Mouse (Mus musculus): ENCODE data around the gene Cand2. TPM values are rescaled to one million over a fixed set of nuclear protein-coding genes. Genes with fewer than 3 reads are reported as not detected.

The Cand2 gene
- polyA plus RNA-seq, 1 experiment: 8.2 TPM

DNA sequence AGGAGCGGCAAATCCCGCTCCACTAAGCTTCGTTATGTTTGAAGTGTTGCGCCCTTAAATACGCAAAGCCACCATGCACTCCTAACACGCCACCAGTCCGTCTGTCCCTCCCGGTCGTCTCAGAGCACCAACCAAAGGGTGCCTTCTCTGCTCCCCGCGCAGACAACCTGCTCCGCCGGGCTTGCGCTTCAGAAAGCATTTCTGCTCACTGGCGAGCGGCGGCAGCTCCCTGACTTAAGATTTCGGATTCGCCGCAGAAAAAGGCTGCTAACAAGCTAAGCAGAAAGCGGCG lies 33.8 kb downstream of the Cand2 start:
- TF ChIP-seq MYOD1 (IDR thresholded peaks at IDR 0.05; ENCODE audit: control insufficient read depth, insufficient read length, low read depth) (no peak), USF1 (IDR thresholded peaks at IDR 0.05; ENCODE audit: low read depth) (no peak), MAX (IDR thresholded peaks at IDR 0.05) (no peak)
- peaks cover 43% of the 10 kb centered on the region for H3K79me2 ChIP-seq (ENCODE audit: control insufficient read depth, insufficient read depth)

DNA sequence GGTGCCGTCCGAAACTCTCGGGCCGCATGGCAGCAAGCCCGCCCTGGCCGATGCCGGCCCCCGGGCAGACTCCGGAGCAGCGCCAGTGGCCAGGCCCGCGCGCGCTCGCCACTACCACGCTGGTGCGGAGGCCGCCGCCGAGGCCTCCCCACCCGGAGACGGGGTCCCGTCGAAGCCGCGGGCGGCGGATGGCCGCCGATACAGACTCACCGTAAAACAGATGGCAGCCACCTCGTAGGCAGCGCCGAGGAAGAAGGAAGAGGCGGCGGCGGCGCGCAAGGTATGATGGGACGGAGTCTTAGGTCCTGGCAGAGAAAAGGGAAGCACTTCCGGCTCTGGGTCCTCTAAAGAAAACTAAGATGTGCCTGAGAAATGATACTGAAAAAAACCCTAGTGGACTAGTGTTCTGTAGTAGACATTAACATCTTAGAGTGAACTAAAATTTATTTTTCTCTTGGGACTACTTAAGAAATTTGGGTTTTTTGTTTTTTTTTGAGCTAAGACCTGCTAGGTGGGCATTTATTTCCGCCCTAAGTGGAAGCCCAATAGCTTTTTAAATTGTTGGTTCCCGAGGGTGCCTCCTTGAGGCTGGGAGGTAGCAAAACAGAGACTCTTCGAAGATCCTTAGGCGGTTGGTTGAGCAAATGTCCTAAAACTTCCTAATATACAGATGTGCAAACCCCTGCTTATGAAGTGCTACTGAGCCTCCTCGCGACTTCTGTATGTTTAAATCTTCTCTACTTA lies 34.3 kb downstream of the Cand2 start, which contains the start of gene Rpl32:
Gene Rpl32, minus strand, starts transcription at position 260 of the 744 bp plus-strand sequence.
- peak; percentile 46 for TF ChIP-seq MAX (IDR thresholded peaks at IDR 0.05)
- TF ChIP-seq USF1 (IDR thresholded peaks at IDR 0.05; ENCODE audit: low read depth): peak; percentile 3
- no peak for TF ChIP-seq CEBPB (IDR thresholded peaks at IDR 0.05; ENCODE audit: low read depth)
- Histone ChIP-seq H3K4me3 (ENCODE audit: insufficient read depth, poor library complexity, severe bottlenecking) (peak within 1 kb of the TSS; percentile 99), H3K27me3 (ENCODE audit: control insufficient read depth, insufficient read depth, insufficient read length) (no peaks in the 10 kb centered on the region), H3K79me2 (ENCODE audit: control insufficient read depth, insufficient read depth) (peaks cover 43% of the 10 kb centered on the region), H3K36me3 (ENCODE audit: control insufficient read depth, insufficient read depth) (peaks cover 37% of the 10 kb centered on the region), H3K79me3 (ENCODE audit: low read depth) (peaks cover 35% of the 10 kb centered on the region), H3ac (ENCODE audit: control insufficient read depth, insufficient read length, low read depth) (peak within 1 kb of the TSS; percentile 99)

More for the DNA sequence above, 33.8 kb downstream of the Cand2 start:
- H3K4me3 ChIP-seq (ENCODE audit: insufficient read depth, poor library complexity, severe bottlenecking): peak overlapping the region; percentile 99
- peak overlapping the region; percentile 99 for H3ac ChIP-seq (ENCODE audit: control insufficient read depth, insufficient read length, low read depth)
- peaks cover 35% of the 10 kb centered on the region for H3K79me3 ChIP-seq (ENCODE audit: low read depth)
- H3K36me3 ChIP-seq (ENCODE audit: control insufficient read depth, insufficient read depth): peaks cover 38% of the 10 kb centered on the region
- H3K27me3 ChIP-seq (ENCODE audit: control insufficient read depth, insufficient read depth, insufficient read length): no peaks in the 10 kb centered on the region

DNA sequence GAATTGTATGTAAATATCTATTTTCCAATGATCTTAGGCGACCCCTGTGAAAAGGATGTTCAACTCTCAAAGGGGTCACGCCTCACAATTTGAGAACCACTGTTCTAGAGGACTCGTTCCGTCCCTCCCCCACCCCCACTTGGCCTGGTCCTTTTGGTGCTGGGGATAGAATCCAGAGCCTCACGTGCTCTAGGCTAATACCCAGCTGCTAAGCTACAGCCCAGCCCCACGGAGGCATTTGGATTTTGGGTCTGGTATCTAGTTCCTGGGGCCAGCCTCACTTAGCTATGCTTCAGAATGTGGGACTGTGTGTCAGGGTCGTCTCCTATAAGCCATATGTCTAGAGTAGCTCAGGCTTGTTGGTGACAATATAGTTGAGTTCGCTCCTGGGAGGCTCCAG lies 37.3 kb downstream of the Cand2 start:
- H3K79me3 ChIP-seq (ENCODE audit: low read depth): peaks cover 18% of the 10 kb centered on the region
- peaks cover 6% of the 10 kb centered on the region for H3K27me3 ChIP-seq (ENCODE audit: control insufficient read depth, insufficient read depth, insufficient read length)
- peaks cover 12% of the 10 kb centered on the region for H3K36me3 ChIP-seq (ENCODE audit: control insufficient read depth, insufficient read depth)
- no peak overlapping the region for H3ac ChIP-seq (ENCODE audit: control insufficient read depth, insufficient read length, low read depth)
- H3K79me2 ChIP-seq (ENCODE audit: control insufficient read depth, insufficient read depth): peaks cover 21% of the 10 kb centered on the region
- H3K4me3 ChIP-seq (ENCODE audit: insufficient read depth, poor library complexity, severe bottlenecking): no peak overlapping the region
- no peak for TF ChIP-seq MYOD1 (IDR thresholded peaks at IDR 0.05; ENCODE audit: control insufficient read depth, insufficient read length, low read depth)
- TF ChIP-seq FOSL1 (IDR thresholded peaks at IDR 0.05; ENCODE audit: insufficient read depth, low read length, poor library complexity, severe bottlenecking): no peak
- TF ChIP-seq USF1 (IDR thresholded peaks at IDR 0.05; ENCODE audit: low read depth): no peak
- TF ChIP-seq CEBPB (IDR thresholded peaks at IDR 0.05; ENCODE audit: low read depth): no peak

DNA sequence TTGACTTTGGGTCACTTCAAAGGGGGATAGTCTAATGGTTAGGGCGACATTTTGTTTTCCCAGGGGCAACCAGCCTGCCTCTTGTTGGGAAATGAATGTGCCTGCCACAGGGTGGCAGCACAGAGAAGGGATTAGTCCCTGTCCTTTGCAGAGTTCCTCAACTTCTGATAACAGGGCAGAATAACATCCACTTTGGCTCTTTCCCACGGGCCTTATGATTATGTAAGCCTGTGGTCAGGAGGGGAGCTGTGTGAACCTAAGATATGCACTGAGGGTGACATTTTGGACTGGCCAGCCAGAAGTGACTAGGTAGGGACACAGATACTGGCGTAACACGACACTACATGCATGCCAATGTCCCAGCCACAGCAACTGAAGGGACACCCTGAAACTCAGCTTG lies 39.8 kb downstream of the Cand2 start:
- peaks cover 14% of the 10 kb centered on the region for H3K27me3 ChIP-seq (ENCODE audit: control insufficient read depth, insufficient read depth, insufficient read length)
- no peaks in the 10 kb centered on the region for H3K36me3 ChIP-seq (ENCODE audit: control insufficient read depth, insufficient read depth)
- H3K79me2 ChIP-seq (ENCODE audit: control insufficient read depth, insufficient read depth): no peaks in the 10 kb centered on the region
- TF ChIP-seq CTCF (IDR thresholded peaks at IDR 0.05; ENCODE audit: control insufficient read depth, insufficient read depth, insufficient read length) (peak; percentile 1), MYOD1 (IDR thresholded peaks at IDR 0.05; ENCODE audit: control insufficient read depth, insufficient read length, low read depth) (no peak)
- H3K4me3 ChIP-seq (ENCODE audit: insufficient read depth, poor library complexity, severe bottlenecking): no peak overlapping the region
- H3ac ChIP-seq (ENCODE audit: control insufficient read depth, insufficient read length, low read depth): no peak overlapping the region
- H3K79me3 ChIP-seq (ENCODE audit: low read depth): no peaks in the 10 kb centered on the region

DNA sequence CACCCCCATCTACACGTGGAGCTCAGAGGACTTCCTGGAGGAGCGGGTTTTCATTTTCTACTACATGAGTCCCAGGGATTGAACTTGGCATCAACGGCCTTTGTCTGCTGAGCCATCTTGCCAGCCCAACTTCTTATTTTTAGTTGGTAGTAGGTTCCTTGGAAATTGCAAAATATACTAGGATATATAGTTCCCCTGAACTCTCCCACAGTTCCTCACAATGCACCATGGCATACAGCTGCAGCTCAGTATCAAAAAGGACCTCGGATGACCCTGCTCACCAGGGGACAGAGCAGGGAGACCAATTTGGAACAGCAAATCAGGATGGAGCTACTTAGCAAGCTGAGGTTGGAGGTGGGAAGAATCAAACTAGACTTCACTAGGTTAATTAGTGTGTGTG lies 40.7 kb downstream of the Cand2 start:
- Histone ChIP-seq H3K27me3 (ENCODE audit: control insufficient read depth, insufficient read depth, insufficient read length) (peaks cover 22% of the 10 kb centered on the region), H3K36me3 (ENCODE audit: control insufficient read depth, insufficient read depth) (no peaks in the 10 kb centered on the region), H3K79me2 (ENCODE audit: control insufficient read depth, insufficient read depth) (no peaks in the 10 kb centered on the region), H3ac (ENCODE audit: control insufficient read depth, insufficient read length, low read depth) (no peak overlapping the region), H3K4me3 (ENCODE audit: insufficient read depth, poor library complexity, severe bottlenecking) (no peak overlapping the region), H3K79me3 (ENCODE audit: low read depth) (no peaks in the 10 kb centered on the region)
- TF ChIP-seq CTCF (IDR thresholded peaks at IDR 0.05; ENCODE audit: control insufficient read depth, insufficient read depth, insufficient read length) (no peak), MYOD1 (IDR thresholded peaks at IDR 0.05; ENCODE audit: control insufficient read depth, insufficient read length, low read depth) (no peak), FOSL1 (IDR thresholded peaks at IDR 0.05; ENCODE audit: insufficient read depth, low read length, poor library complexity, severe bottlenecking) (no peak), MYOG (IDR thresholded peaks at IDR 0.05; ENCODE audit: control insufficient read depth, extremely low read depth, insufficient read length) (no peak), MAX (IDR thresholded peaks at IDR 0.05) (no peak), CEBPB (IDR thresholded peaks at IDR 0.05; ENCODE audit: low read depth) (no peak), USF1 (IDR thresholded peaks at IDR 0.05; ENCODE audit: low read depth) (no peak)

DNA sequence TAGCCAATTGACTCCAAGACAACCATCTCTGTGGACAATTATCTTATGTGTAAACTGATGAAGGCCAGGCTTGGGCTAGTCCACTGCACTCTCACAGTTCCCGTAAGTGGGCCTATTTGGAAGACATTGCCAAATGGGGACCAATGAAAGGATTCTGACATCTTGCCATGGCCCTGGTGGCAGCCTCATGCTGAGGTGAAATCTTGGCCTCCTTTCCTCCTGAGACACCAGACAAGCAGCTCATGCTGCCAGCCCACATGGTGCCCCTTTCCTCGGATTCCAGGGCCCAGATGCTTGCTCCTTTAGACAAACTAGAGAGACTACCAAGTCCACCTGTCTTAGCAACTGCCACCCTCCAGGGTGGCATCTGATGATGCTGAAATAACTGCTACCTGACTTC lies 43.8 kb downstream of the Cand2 start:
- no peaks in the 10 kb centered on the region for H3K36me3 ChIP-seq (ENCODE audit: control insufficient read depth, insufficient read depth)
- H3K4me3 ChIP-seq (ENCODE audit: insufficient read depth, poor library complexity, severe bottlenecking): no peak overlapping the region
- H3K79me3 ChIP-seq (ENCODE audit: low read depth): no peaks in the 10 kb centered on the region
- peaks cover 31% of the 10 kb centered on the region for H3K27me3 ChIP-seq (ENCODE audit: control insufficient read depth, insufficient read depth, insufficient read length)
- H3K79me2 ChIP-seq (ENCODE audit: control insufficient read depth, insufficient read depth): no peaks in the 10 kb centered on the region
- no peak for TF ChIP-seq USF1 (IDR thresholded peaks at IDR 0.05; ENCODE audit: low read depth)
- no peak for TF ChIP-seq MYOG (IDR thresholded peaks at IDR 0.05; ENCODE audit: control insufficient read depth, extremely low read depth, insufficient read length)
- TF ChIP-seq FOSL1 (IDR thresholded peaks at IDR 0.05; ENCODE audit: insufficient read depth, low read length, poor library complexity, severe bottlenecking): no peak
- TF ChIP-seq MYOD1 (IDR thresholded peaks at IDR 0.05; ENCODE audit: control insufficient read depth, insufficient read length, low read depth): no peak
- TF ChIP-seq CTCF (IDR thresholded peaks at IDR 0.05; ENCODE audit: control insufficient read depth, insufficient read depth, insufficient read length): no peak
- no peak for TF ChIP-seq CEBPB (IDR thresholded peaks at IDR 0.05; ENCODE audit: low read depth)
- TF ChIP-seq MAX (IDR thresholded peaks at IDR 0.05): no peak
- no peak overlapping the region for H3ac ChIP-seq (ENCODE audit: control insufficient read depth, insufficient read length, low read depth)

Data from C2C12 (cell line).